In genomic region chr13:74317170-74317849, GRCm38 (mm10) we compare ENCODE assay signal across 8 mouse cellular contexts. TPM values are rescaled to one million over a fixed set of nuclear protein-coding genes. Genes with fewer than 3 reads are reported as not detected.
A peak's percentile ranks its signal among the peaks of the same experiment; 100 is the strongest.
DNase-seq lines count a peak whose midpoint lies in the region; ATAC-seq and TF ChIP-seq lines count a peak whose summit lies in the region.

TSS of gene Pdcd6 (minus strand) at chr13:74317580.

- TF ChIP-seq EP300 in heart, postnatal 0 days (IDR thresholded peaks at IDR 0.05; ENCODE audit: low read depth), result no peak

- no peak within 1 kb of the TSS for H3K27ac ChIP-seq in forebrain, embryonic 12.5 days
- peak within 1 kb of the TSS; percentile 71 for H3K27ac ChIP-seq in heart, postnatal 0 days (ENCODE audit: low read depth)
- peak within 1 kb of the TSS; percentile 81 for H3K27ac ChIP-seq in liver, embryonic 16.5 days (ENCODE audit: low read length)
- H3K27ac ChIP-seq in neural tube, embryonic 13.5 days (replicated peaks), result peak within 1 kb of the TSS; percentile 73; the same call in 1 of the 2 replicates
- peak within 1 kb of the TSS; percentile 87 for H3K27ac ChIP-seq in testis, adult 2 months (ENCODE audit: control insufficient read depth, insufficient read depth, low read depth, low read length)

- peak within 1 kb of the TSS; percentile 71 for H3K9ac ChIP-seq in forebrain, embryonic 12.5 days
- H3K9ac ChIP-seq in heart, postnatal 0 days (replicated peaks; ENCODE audit: low read depth, low read length), result peak within 1 kb of the TSS; percentile 70
- peak within 1 kb of the TSS; percentile 92 for H3K9ac ChIP-seq in liver, embryonic 16.5 days (ENCODE audit: low read depth, low read length)
- H3K9ac ChIP-seq in neural tube, embryonic 13.5 days, result peak within 1 kb of the TSS; percentile 89

- no peaks in the 10 kb centered on the region for H3K27me3 ChIP-seq in E14TG2a.4 (ENCODE audit: insufficient read depth, low read length)
- H3K27me3 ChIP-seq in forebrain, embryonic 12.5 days, result no peaks in the 10 kb centered on the region
- no peaks in the 10 kb centered on the region for H3K27me3 ChIP-seq in heart, postnatal 0 days (ENCODE audit: control insufficient read depth, insufficient read depth, low read length)
- H3K27me3 ChIP-seq in liver, embryonic 16.5 days (ENCODE audit: control insufficient read depth, insufficient read depth, low read depth, low read length), result no peaks in the 10 kb centered on the region
- no peaks in the 10 kb centered on the region for H3K27me3 ChIP-seq in neural tube, embryonic 13.5 days
- H3K27me3 ChIP-seq in testis, adult 2 months (ENCODE audit: control insufficient read depth, insufficient read depth, low read length), result no peaks in the 10 kb centered on the region

- WGBS in forebrain, embryonic 12.5 days, result under 1% methylated on average over 36 of the region's 36 CpGs
- under 1% methylated on average over 36 of the region's 36 CpGs for WGBS in heart, postnatal 0 days
- under 1% methylated on average over 36 of the region's 36 CpGs for WGBS in liver, embryonic 16.5 days (ENCODE audit: insufficient replicate concordance)
- WGBS in neural tube, embryonic 13.5 days, result under 1% methylated on average over 36 of the region's 36 CpGs

- TF ChIP-seq POLR2A in testis, adult 2 months (IDR thresholded peaks at IDR 0.05; ENCODE audit: control insufficient read depth, low read depth, low read length), result peak; percentile 94; the same call in 1 of the 2 replicates

- peaks cover 19% of the 10 kb centered on the region for H3K4me1 ChIP-seq in E14TG2a.4 (replicated peaks; ENCODE audit: low read depth, low read length)
- peaks cover 15% of the 10 kb centered on the region for H3K4me1 ChIP-seq in forebrain, embryonic 12.5 days
- H3K4me1 ChIP-seq in heart, postnatal 0 days (ENCODE audit: control insufficient read depth, insufficient read depth), result peaks cover 12% of the 10 kb centered on the region
- H3K4me1 ChIP-seq in liver, embryonic 16.5 days (ENCODE audit: control insufficient read depth, low read depth, low read length), result peaks cover 18% of the 10 kb centered on the region
- peaks cover 18% of the 10 kb centered on the region for H3K4me1 ChIP-seq in neural tube, embryonic 13.5 days (replicated peaks)
- no peaks in the 10 kb centered on the region for H3K4me1 ChIP-seq in testis, adult 2 months (ENCODE audit: control insufficient read depth, insufficient read depth, low read length)

- DNase-seq in c-Kit-positive CD71-positive TER-119-positive erythroid progenitor cells, embryonic 14.5 days (ENCODE audit: low spot score), result peak; percentile 97
- peak; percentile 99 for DNase-seq in heart, postnatal 0 days (ENCODE audit: low spot score)
- peak; percentile 92 to 95 for DNase-seq in kidney, postnatal 4 days

- ATAC-seq in forebrain, embryonic 12.5 days (ENCODE audit: low FRiP score), result peak; percentile 98
- ATAC-seq in heart, postnatal 0 days (ENCODE audit: insufficient read depth, low read depth), result peak; percentile 99
- peak; percentile 99 for ATAC-seq in liver, embryonic 16.5 days (ENCODE audit: low read depth)
- peak; percentile 98 for ATAC-seq in neural tube, embryonic 13.5 days (ENCODE audit: low read depth)

- TF ChIP-seq CTCF in E14TG2a.4 (conservative IDR thresholded peaks at IDR 0.05; ENCODE audit: low read length), result no peak
- TF ChIP-seq CTCF in heart, postnatal 0 days (IDR thresholded peaks at IDR 0.05; ENCODE audit: low read depth), result no peak
- TF ChIP-seq CTCF in testis, adult 2 months (IDR thresholded peaks at IDR 0.05; ENCODE audit: control insufficient read depth, insufficient read depth, insufficient replicate concordance, low read depth, low read length), result no peak

- H3K4me3 ChIP-seq in E14TG2a.4 (replicated peaks; ENCODE audit: low read length), result peak within 1 kb of the TSS; percentile 96
- H3K4me3 ChIP-seq in forebrain, embryonic 12.5 days (replicated peaks), result peak within 1 kb of the TSS; percentile 87
- peak within 1 kb of the TSS; percentile 71 for H3K4me3 ChIP-seq in heart, postnatal 0 days (ENCODE audit: low read depth, low read length)
- H3K4me3 ChIP-seq in liver, embryonic 16.5 days (ENCODE audit: low read depth, low read length), result peak within 1 kb of the TSS; percentile 94
- peak within 1 kb of the TSS; percentile 84 for H3K4me3 ChIP-seq in neural tube, embryonic 13.5 days
- H3K4me3 ChIP-seq in testis, adult 2 months (ENCODE audit: control insufficient read depth, low read depth, low read length), result peak within 1 kb of the TSS; percentile 94

- H3K36me3 ChIP-seq in E14TG2a.4 (ENCODE audit: insufficient read depth, low read length), result peaks cover 57% of the 10 kb centered on the region
- H3K36me3 ChIP-seq in forebrain, embryonic 12.5 days (replicated peaks), result peaks cover 22% of the 10 kb centered on the region
- H3K36me3 ChIP-seq in heart, postnatal 0 days (replicated peaks; ENCODE audit: control insufficient read depth, insufficient read depth, low read length), result peaks cover 45% of the 10 kb centered on the region
- H3K36me3 ChIP-seq in liver, embryonic 16.5 days (ENCODE audit: control insufficient read depth, insufficient read depth), result peaks cover 12% of the 10 kb centered on the region
- H3K36me3 ChIP-seq in neural tube, embryonic 13.5 days, result peaks cover 25% of the 10 kb centered on the region
- H3K36me3 ChIP-seq in testis, adult 2 months (ENCODE audit: control insufficient read depth, insufficient read depth, low read length), result no peaks in the 10 kb centered on the region

- no peaks in the 10 kb centered on the region for H3K9me3 ChIP-seq in E14TG2a.4 (ENCODE audit: low read length)
- H3K9me3 ChIP-seq in forebrain, embryonic 12.5 days, result no peaks in the 10 kb centered on the region
- H3K9me3 ChIP-seq in heart, postnatal 0 days (replicated peaks; ENCODE audit: control insufficient read depth, low read length), result no peaks in the 10 kb centered on the region
- H3K9me3 ChIP-seq in liver, embryonic 16.5 days (replicated peaks; ENCODE audit: control insufficient read depth, low read length), result no peaks in the 10 kb centered on the region
- H3K9me3 ChIP-seq in neural tube, embryonic 13.5 days, result no peaks in the 10 kb centered on the region

- peak within 1 kb of the TSS; percentile 84 for H3K4me2 ChIP-seq in forebrain, embryonic 12.5 days
- peak within 1 kb of the TSS; percentile 67 for H3K4me2 ChIP-seq in heart, postnatal 0 days (ENCODE audit: low read depth, low read length)
- H3K4me2 ChIP-seq in liver, embryonic 16.5 days (ENCODE audit: low read depth, low read length), result peak within 1 kb of the TSS; percentile 85
- peak within 1 kb of the TSS; percentile 85 for H3K4me2 ChIP-seq in neural tube, embryonic 13.5 days

RNA-seq across cellular contexts. Expression of gene Pdcd6, which starts in this region (rescaled TPM):
- polyA plus RNA-seq in forebrain, embryonic 12.5 days (2016; fragmentation: Nextera tagmentation; extraction: Ambion mirVana), result 105 and 114 TPM in 2 replicates
- total RNA-seq in heart, postnatal 0 days (2014; rRNA removed; ENCODE audit: low replicate concordance), result 60.3 and 112 TPM in 2 replicates
- 90.3 and 90.8 TPM in 2 replicates for polyA plus RNA-seq in heart, postnatal 0 days (2015; fragmentation: Nextera tagmentation; extraction: Ambion mirVana)
- 58.9 and 65.4 TPM in 2 replicates for polyA plus RNA-seq in liver, embryonic 16.5 days (2015; fragmentation: Nextera tagmentation; extraction: Ambion mirVana)
- 108 and 109 TPM in 2 replicates for polyA plus RNA-seq in neural tube, embryonic 13.5 days (2015; fragmentation: Nextera tagmentation; extraction: Ambion mirVana)
- 37.6 and 40.7 TPM in 2 replicates for polyA plus RNA-seq in testis, adult 2 months (2012; rRNA removed)
